Mouse (Mus musculus) heart, embryonic 10.5 days (tissue): ENCODE data around the gene Dact1. TPM values are rescaled to one million over a fixed set of nuclear protein-coding genes. Genes with fewer than 3 reads are reported as not detected.

Source experiments
- DNase-seq: peaks from one replicate; pipeline ENCODE4 v3.0.0-alpha.2; 2017; ENCODE audit warnings: low spot score
- H3K27ac ChIP-seq: fragments of 300-500 bp; sonication (generic); 2 replicates; pipeline ENCODE4 v1.5.1; 2016; ENCODE audit warnings: mild to moderate bottlenecking
- H3K27me3 ChIP-seq: fragments of 300-500 bp; sonication (generic); 2 replicates; pipeline ENCODE4 v1.6.1; 2016; ENCODE audit warnings: mild to moderate bottlenecking; ENCODE audit not compliant: poor library complexity, insufficient read depth, severe bottlenecking
- H3K36me3 ChIP-seq: fragments of 300-500 bp; sonication (generic); 2 replicates; pipeline ENCODE4 v1.6.1; 2016; ENCODE audit warnings: mild to moderate bottlenecking, moderate library complexity
- H3K4me1 ChIP-seq: fragments of 300-500 bp; sonication (generic); 2 replicates; pipeline ENCODE4 v1.6.1; 2016; ENCODE audit warnings: mild to moderate bottlenecking
- H3K4me3 ChIP-seq: fragments of 300-500 bp; sonication (generic); 2 replicates; pipeline ENCODE4 v1.5.1; 2016; ENCODE audit warnings: mild to moderate bottlenecking, moderate library complexity
- H3K9me3 ChIP-seq: fragments of 300-500 bp; sonication (generic); 2 replicates; pipeline ENCODE4 v1.6.1; 2016; ENCODE audit warnings: mild to moderate bottlenecking, moderate library complexity
- WGBS: fragments of 180-500 bp; shearing (Covaris S2); methylation state at CpG from one replicate; pipeline ENCODE4 v1.1.7; 2016; 5-methylcytosine and 5-hydroxymethylcytosine counted together
- polyA plus RNA-seq: library from polyadenylated mRNA; unstranded; fragments of >200 nt; fragmentation: Nextera tagmentation; extraction: Ambion mirVana; gene quantifications from 2 replicates; pipeline ENCODE4 v1.2.1, GENCODE M21; 2016

Gene Dact1
- polyA plus RNA-seq, 1 experiment from 2014 or later = 25.3 TPM

GRCm38 (mm10) chr12:71296849-71297535 lies 12.7 kb upstream of the Dact1 start:
- no peaks in the 10 kb centered on the region for H3K36me3 ChIP-seq
- H3K27me3 ChIP-seq = no peaks in the 10 kb centered on the region
- peaks cover 50% of the 10 kb centered on the region for H3K4me1 ChIP-seq
- WGBS = 46% methylated on average over 8 of the region's 8 CpGs
- no peak overlapping the region for H3K4me3 ChIP-seq
- H3K27ac ChIP-seq = no peak overlapping the region
- no peaks in the 10 kb centered on the region for H3K9me3 ChIP-seq
- no peak for DNase-seq

GRCm38 (mm10) chr12:71310068-71310931 lies 616 bp downstream of the Dact1 start:
- Histone ChIP-seq H3K27ac (peak overlapping the region; percentile 96), H3K4me1 (peaks cover 24% of the 10 kb centered on the region; the same call in 1 of the 2 replicates), H3K4me3 (peak overlapping the region; percentile 92), H3K9me3 (no peaks in the 10 kb centered on the region), H3K27me3 (no peaks in the 10 kb centered on the region), H3K36me3 (peaks cover 26% of the 10 kb centered on the region)
- peak; percentile 82 for DNase-seq
- under 1% methylated on average over 55 of the region's 56 CpGs for WGBS

- WGBS = 12% methylated on average over 13 of the region's 13 CpGs
- peak; percentile 80 for DNase-seq
Observed at GRCm38 (mm10) chr12:71311237-71311887, 1.7 kb downstream of the Dact1 start.

DNA sequence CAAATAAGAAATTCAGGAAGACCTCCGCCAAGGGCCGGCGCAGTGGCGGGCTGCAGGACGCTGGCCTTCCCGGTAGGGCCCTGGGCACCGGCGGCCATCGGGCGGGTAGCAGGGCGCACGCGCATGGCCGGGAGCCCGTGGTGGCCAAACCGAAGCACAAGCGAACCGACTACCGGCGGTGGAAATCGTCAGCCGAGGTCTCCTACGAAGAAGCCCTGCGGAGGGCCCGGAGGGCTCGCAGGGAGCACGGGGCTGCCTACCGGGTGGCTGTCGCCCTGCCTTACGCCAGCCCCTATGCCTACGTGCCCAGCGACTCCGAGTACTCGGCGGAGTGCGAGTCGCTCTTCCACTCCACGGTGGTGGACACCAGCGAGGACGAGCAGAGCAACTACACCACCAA lies 8.6 kb downstream of the Dact1 start:
- Histone ChIP-seq H3K4me1 (peaks cover 5% of the 10 kb centered on the region), H3K27me3 (no peaks in the 10 kb centered on the region), H3K4me3 (no peak overlapping the region), H3K36me3 (peaks cover 66% of the 10 kb centered on the region), H3K27ac (no peak overlapping the region), H3K9me3 (no peaks in the 10 kb centered on the region)
- WGBS = 95% methylated on average over 40 of the region's 40 CpGs
- DNase-seq = no peak

More at GRCm38 (mm10) chr12:71311237-71311887, 1.7 kb downstream of the Dact1 start:
- H3K36me3 ChIP-seq = peaks cover 36% of the 10 kb centered on the region
- no peaks in the 10 kb centered on the region for H3K9me3 ChIP-seq
- H3K27me3 ChIP-seq = no peaks in the 10 kb centered on the region
- H3K4me1 ChIP-seq = peaks cover 23% of the 10 kb centered on the region; the same call in 1 of the 2 replicates
- peak overlapping the region; percentile 96 for H3K27ac ChIP-seq
- H3K4me3 ChIP-seq = peak overlapping the region; percentile 92

DNA sequence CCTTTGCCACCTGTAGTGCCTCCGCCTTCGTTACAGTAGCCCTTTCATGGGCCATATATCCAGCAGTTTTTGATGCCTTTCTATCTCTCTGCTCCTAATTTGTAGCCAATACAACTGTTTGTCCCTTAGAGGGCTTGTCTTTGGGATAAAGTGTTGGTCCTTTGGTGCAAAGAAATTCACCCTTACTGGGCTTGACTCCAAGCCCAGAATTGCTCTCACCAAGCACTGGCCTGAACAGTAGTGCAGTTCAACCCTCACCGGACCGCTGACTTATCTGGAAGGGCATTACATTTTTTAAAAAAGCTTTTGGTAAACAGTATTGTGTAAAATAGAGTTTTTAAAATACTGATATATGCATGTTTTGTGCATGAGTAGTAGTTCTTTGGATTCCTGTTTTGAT lies 9.9 kb downstream of the Dact1 start:
- WGBS = 89% methylated on average over 4 of the region's 4 CpGs
- H3K27ac ChIP-seq = no peak overlapping the region
- DNase-seq = no peak
- H3K9me3 ChIP-seq = no peaks in the 10 kb centered on the region
- H3K4me1 ChIP-seq = peaks cover 5% of the 10 kb centered on the region
- H3K27me3 ChIP-seq = no peaks in the 10 kb centered on the region
- H3K4me3 ChIP-seq = no peak overlapping the region
- peaks cover 53% of the 10 kb centered on the region for H3K36me3 ChIP-seq

GRCm38 (mm10) chr12:71332646-71333045 lies 23.0 kb downstream of the Dact1 start:
- no peak overlapping the region for H3K27ac ChIP-seq
- H3K27me3 ChIP-seq = no peaks in the 10 kb centered on the region
- WGBS = 77% methylated on average over 3 of the region's 3 CpGs
- H3K4me1 ChIP-seq = peaks cover 48% of the 10 kb centered on the region
- H3K4me3 ChIP-seq = no peak overlapping the region
- H3K9me3 ChIP-seq = no peaks in the 10 kb centered on the region
- no peaks in the 10 kb centered on the region for H3K36me3 ChIP-seq
- DNase-seq = no peak

GRCm38 (mm10) chr12:71333561-71333960 lies 23.9 kb downstream of the Dact1 start:
- DNase-seq = no peak
- H3K4me1 ChIP-seq = peaks cover 55% of the 10 kb centered on the region
- 26% methylated on average over 5 of the region's 5 CpGs for WGBS

GRCm38 (mm10) chr12:71337025-71337582 lies 27.4 kb downstream of the Dact1 start:
- no peaks in the 10 kb centered on the region for H3K27me3 ChIP-seq
- H3K36me3 ChIP-seq = no peaks in the 10 kb centered on the region
- DNase-seq = no peak
- no peaks in the 10 kb centered on the region for H3K9me3 ChIP-seq
- 0 out of 2 replicates have a peak overlapping the region, but pooled peaks have one; percentile 15 for H3K4me3 ChIP-seq
- WGBS = 20% methylated on average over 11 of the region's 11 CpGs
- peaks cover 55% of the 10 kb centered on the region for H3K4me1 ChIP-seq
- H3K27ac ChIP-seq = peak overlapping the region; percentile 69

More at GRCm38 (mm10) chr12:71333561-71333960, 23.9 kb downstream of the Dact1 start:
- no peaks in the 10 kb centered on the region for H3K36me3 ChIP-seq
- no peaks in the 10 kb centered on the region for H3K9me3 ChIP-seq
- H3K27me3 ChIP-seq = no peaks in the 10 kb centered on the region
- H3K4me3 ChIP-seq = no peak overlapping the region
- H3K27ac ChIP-seq = peak overlapping the region; percentile 67; the same call in 1 of the 2 replicates

DNA sequence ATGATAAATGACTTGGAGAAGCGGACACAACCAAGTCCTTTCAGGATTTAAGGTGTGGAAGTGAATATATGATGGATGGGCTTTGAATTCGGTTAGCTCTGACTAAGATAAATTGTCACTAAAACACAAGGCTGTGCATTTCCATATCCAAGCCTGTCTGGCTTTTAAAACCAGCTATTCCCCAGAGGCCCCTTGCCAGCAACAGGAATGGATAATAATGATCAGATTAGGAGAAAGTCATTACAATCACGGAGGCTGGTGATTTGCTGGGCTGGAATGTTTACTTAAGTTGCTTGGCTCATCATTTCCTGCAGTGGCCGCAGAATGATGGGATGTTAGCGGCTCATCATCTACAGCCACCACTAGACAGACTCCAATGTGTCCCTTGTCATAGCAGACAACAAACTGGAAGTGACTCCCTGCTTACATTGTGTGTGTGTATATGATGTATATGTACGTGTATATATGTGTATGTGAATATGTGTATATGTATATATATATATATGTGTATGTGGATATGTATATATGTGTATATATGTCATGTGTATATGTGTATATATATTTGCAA lies 28.3 kb downstream of the Dact1 start:
- Histone ChIP-seq H3K27me3 (no peaks in the 10 kb centered on the region), H3K9me3 (no peaks in the 10 kb centered on the region), H3K4me1 (peaks cover 55% of the 10 kb centered on the region), H3K36me3 (no peaks in the 10 kb centered on the region), H3K27ac (no peak overlapping the region; the same call in 1 of the 2 replicates), H3K4me3 (no peak overlapping the region)
- WGBS = 53% methylated on average over 6 of the region's 6 CpGs
- DNase-seq = no peak

GRCm38 (mm10) chr12:71339142-71339848 lies 29.6 kb downstream of the Dact1 start:
- Histone ChIP-seq H3K36me3 (no peaks in the 10 kb centered on the region), H3K4me3 (no peak overlapping the region), H3K9me3 (no peaks in the 10 kb centered on the region), H3K27ac (peak overlapping the region; percentile 44; the same call in 1 of the 2 replicates), H3K4me1 (peaks cover 45% of the 10 kb centered on the region), H3K27me3 (no peaks in the 10 kb centered on the region)
- no peak for DNase-seq
- 52% methylated on average over 16 of the region's 16 CpGs for WGBS

DNA sequence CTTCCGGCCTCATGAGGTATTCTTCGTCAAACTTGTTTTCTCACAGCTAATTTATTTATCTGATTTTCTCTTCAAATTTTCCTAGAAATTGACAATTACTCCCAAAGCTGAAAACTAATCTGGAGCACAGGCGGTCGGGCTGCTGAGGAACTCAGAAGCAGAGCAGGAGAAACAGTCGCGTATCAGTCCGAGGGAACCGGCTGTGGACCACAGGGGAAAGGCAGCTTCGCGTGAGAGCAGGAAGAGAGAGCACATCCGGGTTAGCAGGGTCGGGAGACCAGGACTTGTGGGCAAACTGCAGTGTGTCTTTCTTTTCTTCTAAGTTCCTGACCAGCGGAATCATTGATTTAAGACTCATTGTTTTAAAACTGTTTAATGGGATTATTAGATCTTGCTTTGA lies 32.7 kb downstream of the Dact1 start:
- Histone ChIP-seq H3K9me3 (no peaks in the 10 kb centered on the region), H3K27ac (peak overlapping the region; percentile 75; the same call in 1 of the 2 replicates), H3K4me1 (peaks cover 31% of the 10 kb centered on the region), H3K4me3 (peak overlapping the region; percentile 22; the same call in 1 of the 2 replicates), H3K36me3 (no peaks in the 10 kb centered on the region), H3K27me3 (no peaks in the 10 kb centered on the region)
- WGBS = 29% methylated on average over 13 of the region's 13 CpGs
- no peak for DNase-seq

DNA sequence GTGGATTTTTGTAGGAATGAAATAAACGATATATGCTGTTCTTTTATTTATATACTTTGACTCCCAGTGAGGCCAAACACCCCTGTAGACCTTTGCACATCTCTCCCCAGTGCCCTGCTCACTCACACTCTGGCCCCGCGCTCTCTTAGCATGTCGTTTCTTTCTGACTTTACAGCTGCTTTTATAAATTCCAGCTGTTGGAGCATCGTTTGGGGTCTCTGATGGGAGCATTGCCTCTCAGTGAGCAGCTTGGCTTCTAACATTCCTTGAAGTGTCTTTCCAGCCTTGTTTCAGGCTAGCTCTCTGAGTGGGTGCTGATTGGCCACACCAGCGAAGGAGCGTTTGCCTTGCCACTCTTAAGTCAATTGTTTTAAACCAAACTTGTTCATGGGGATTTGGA lies 35.8 kb downstream of the Dact1 start:
- 76% methylated on average over 7 of the region's 7 CpGs for WGBS
- H3K4me1 ChIP-seq = peaks cover 15% of the 10 kb centered on the region; the same call in 1 of the 2 replicates
- H3K9me3 ChIP-seq = no peaks in the 10 kb centered on the region
- no peaks in the 10 kb centered on the region for H3K27me3 ChIP-seq
- no peaks in the 10 kb centered on the region for H3K36me3 ChIP-seq
- no peak overlapping the region for H3K27ac ChIP-seq
- no peak overlapping the region for H3K4me3 ChIP-seq
- no peak for DNase-seq
